Mouse (Mus musculus) liver, postnatal 0 days (tissue): ENCODE results near the gene Krtcap2.

ENCODE experiments used
- CTCF ChIP-seq: sonication (generic); IDR thresholded peaks from 2 replicates; pipeline ENCODE4 v1.5.1; 2016; ENCODE audit warnings: antibody characterized with exemption, low read depth
- EP300 ChIP-seq: IDR thresholded peaks from 2 replicates; pipeline ENCODE4 v1.6.1; 2016; ENCODE audit warnings: antibody characterized with exemption, low read depth, mild to moderate bottlenecking

DNA sequence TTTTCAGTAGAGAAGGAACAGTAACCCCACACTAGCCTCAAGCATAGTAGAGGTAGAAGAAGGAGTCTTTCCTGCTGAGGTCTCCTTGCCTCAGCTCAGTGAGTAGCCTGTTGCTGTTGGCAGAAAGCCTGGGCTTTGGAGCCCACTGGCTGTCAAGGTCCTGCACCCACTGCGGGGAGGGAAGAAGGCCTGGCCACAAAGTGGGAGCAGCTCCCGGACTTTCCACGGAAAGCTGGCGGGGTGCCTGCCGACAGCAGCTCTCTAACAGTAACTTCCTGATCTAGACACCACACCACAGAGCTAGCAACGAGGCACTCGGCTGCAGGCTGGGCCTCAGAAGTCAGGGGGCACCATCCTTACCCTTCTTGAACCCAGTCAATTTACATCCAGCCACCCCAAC, 35.0 kb upstream of the Krtcap2 start:
- TF ChIP-seq CTCF: no peak
- no peak for TF ChIP-seq EP300
